Mouse (Mus musculus) small intestine, adult 2 months (tissue): ENCODE data around the gene Zfp473. TPM values are rescaled to one million over a fixed set of nuclear protein-coding genes. Genes with fewer than 3 reads are reported as not detected.

ENCODE experiments used
- H3K27ac ChIP-seq: fragments of 200-500 bp; 2 replicates; pipeline ENCODE4 v1.5.1; 2012; ENCODE audit warnings: low read depth, low read length, control low read depth, inconsistent platforms; ENCODE audit not compliant: insufficient read depth
- H3K27me3 ChIP-seq: fragments of 200-500 bp; 2 replicates; pipeline ENCODE4 v1.6.1; 2012; ENCODE audit warnings: mild to moderate bottlenecking, moderate library complexity, low read length, inconsistent platforms; ENCODE audit not compliant: control insufficient read depth, insufficient read depth
- H3K36me3 ChIP-seq: fragments of 200-500 bp; 2 replicates; pipeline ENCODE4 v1.6.1; 2012; ENCODE audit warnings: mild to moderate bottlenecking, low read length, control low read depth, inconsistent platforms; ENCODE audit not compliant: control insufficient read depth, insufficient read depth
- H3K4me1 ChIP-seq: fragments of 200-500 bp; 2 replicates; pipeline ENCODE4 v1.6.1; 2012; ENCODE audit warnings: low read length, inconsistent platforms, mixed read lengths; ENCODE audit not compliant: control insufficient read depth, insufficient read depth, insufficient read length
- H3K4me3 ChIP-seq: fragments of 200-500 bp; 2 replicates; pipeline ENCODE4 v1.5.1; 2012; ENCODE audit warnings: low read depth, mild to moderate bottlenecking, control low read depth, inconsistent platforms, low read length, moderate library complexity
- CTCF ChIP-seq: fragments of 200-500 bp; IDR thresholded peaks from 2 replicates; pipeline ENCODE4 v1.5.1; 2012; ENCODE audit warnings: low read depth, mild to moderate bottlenecking, control low read depth, inconsistent platforms, low read length, moderate library complexity, mixed read lengths; ENCODE audit not compliant: insufficient replicate concordance, insufficient read length; ENCODE audit errors: extremely low read depth
- POLR2A ChIP-seq: fragments of 200-500 bp; IDR thresholded peaks from 2 replicates; pipeline ENCODE4 v1.6.1; 2012; ENCODE audit warnings: low read depth, mild to moderate bottlenecking, control low read depth, inconsistent platforms, low read length, moderate library complexity
- WGBS: fragments of 180-500 bp; shearing (Covaris S2); methylation state at CpG from one replicate; pipeline ENCODE4 v1.1.7; 2018; 5-methylcytosine and 5-hydroxymethylcytosine counted together
- polyA plus RNA-seq: library from polyadenylated mRNA; depleted of rRNA; stranded (reverse); fragments of >200 nt; gene quantifications from 2 replicates; pipeline ENCODE4 v1.2.3, GENCODE M21; 2012

The Zfp473 gene
- polyA plus RNA-seq, 1 experiment, result 0.19 TPM

- H3K36me3 ChIP-seq, result no peaks in the 10 kb centered on the region
- 81% methylated on average over 8 of the region's 8 CpGs for WGBS
- H3K4me1 ChIP-seq, result no peaks in the 10 kb centered on the region
- no peak overlapping the region for H3K4me3 ChIP-seq
- H3K27me3 ChIP-seq, result no peaks in the 10 kb centered on the region
- TF ChIP-seq CTCF (no peak), POLR2A (no peak)
- H3K27ac ChIP-seq, result no peak overlapping the region
Measured at GRCm38 (mm10) chr7:44702985-44703384, 47.9 kb downstream of the Zfp473 start.

DNA sequence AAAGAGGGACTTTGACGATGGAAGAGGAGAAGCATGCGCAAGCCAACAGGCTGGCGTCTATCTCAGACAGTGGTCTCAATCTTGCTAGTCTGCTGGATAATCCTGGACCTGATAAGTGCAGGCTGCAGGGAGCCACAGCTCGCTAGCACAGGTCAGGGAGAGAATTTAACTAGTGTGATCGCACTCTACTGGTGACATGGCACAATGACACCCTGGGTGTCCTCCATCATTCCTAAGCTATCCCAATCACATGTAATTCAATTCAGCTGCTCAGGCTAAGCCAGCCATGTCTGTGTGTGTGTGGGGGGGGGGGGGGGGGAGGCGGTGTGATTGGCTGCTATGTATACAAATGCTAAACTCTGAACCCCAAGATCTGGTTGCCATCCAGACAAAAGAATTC is 48.9 kb downstream of the Zfp473 start:
- Histone ChIP-seq H3K36me3 (no peaks in the 10 kb centered on the region), H3K27ac (no peak overlapping the region), H3K4me3 (no peak overlapping the region), H3K4me1 (peaks cover 7% of the 10 kb centered on the region), H3K27me3 (no peaks in the 10 kb centered on the region)
- TF ChIP-seq CTCF (peak; percentile 59; the same call in 1 of the 2 replicates), POLR2A (no peak)
- 12% methylated on average over 6 of the region's 6 CpGs for WGBS

DNA sequence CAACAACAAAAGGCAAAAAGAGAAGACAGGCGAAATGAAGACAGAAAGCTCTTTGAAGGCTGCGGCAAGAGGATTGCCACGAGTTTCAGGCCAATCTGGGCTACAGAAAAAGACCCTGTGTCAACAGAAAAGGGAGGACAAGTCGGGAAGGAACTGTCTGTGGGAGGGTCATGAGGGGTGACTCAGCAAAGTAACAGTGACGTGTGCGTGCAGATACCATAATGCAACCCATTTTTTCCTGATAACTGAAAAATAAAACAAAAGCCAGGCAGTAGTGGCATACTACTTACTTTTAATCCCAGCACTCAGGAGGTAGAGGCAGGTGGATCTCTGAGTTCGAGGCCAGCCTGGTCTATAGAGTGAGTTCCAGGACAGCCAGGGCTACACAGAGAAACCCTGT is 52.9 kb downstream of the Zfp473 start:
- H3K36me3 ChIP-seq, result no peaks in the 10 kb centered on the region
- TF ChIP-seq POLR2A, result no peak
- TF ChIP-seq CTCF, result no peak
- H3K4me1 ChIP-seq, result peaks cover 24% of the 10 kb centered on the region
- no peak overlapping the region for H3K4me3 ChIP-seq
- no peak overlapping the region for H3K27ac ChIP-seq
- WGBS, result 60% methylated on average over 7 of the region's 7 CpGs
- H3K27me3 ChIP-seq, result no peaks in the 10 kb centered on the region

DNA sequence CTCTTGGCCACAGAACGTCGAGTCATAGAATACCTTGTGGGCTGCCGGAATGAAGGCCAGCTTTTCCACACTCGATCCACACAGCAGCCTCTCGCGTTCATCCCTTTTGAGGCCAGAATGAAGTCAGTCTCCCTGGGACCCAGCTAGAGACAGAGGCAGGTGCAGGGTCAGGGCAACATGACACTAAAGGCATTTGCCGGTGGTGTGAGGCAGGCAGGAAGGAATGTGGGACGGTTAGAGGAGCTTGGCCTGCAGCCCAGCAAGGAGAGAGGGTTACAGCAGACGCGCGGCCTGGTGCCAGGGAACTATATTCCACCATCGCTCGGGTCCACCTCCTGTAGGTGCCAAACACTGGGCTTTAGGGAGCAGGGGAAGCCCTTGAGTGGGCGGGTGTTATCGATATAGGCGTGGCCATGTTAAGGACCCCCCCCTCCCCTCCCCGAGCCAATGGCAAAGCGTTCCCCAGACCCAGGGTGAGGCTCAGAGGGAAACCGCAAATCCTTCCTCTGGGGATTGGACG is 53.6 kb downstream of the Zfp473 start:
- TF ChIP-seq CTCF, result no peak
- TF ChIP-seq POLR2A, result no peak
- no peaks in the 10 kb centered on the region for H3K36me3 ChIP-seq
- no peak overlapping the region for H3K4me3 ChIP-seq
- peak overlapping the region; percentile 35 for H3K27ac ChIP-seq
- WGBS, result 4% methylated on average over 20 of the region's 20 CpGs
- H3K4me1 ChIP-seq, result peaks cover 28% of the 10 kb centered on the region
- H3K27me3 ChIP-seq, result no peaks in the 10 kb centered on the region

DNA sequence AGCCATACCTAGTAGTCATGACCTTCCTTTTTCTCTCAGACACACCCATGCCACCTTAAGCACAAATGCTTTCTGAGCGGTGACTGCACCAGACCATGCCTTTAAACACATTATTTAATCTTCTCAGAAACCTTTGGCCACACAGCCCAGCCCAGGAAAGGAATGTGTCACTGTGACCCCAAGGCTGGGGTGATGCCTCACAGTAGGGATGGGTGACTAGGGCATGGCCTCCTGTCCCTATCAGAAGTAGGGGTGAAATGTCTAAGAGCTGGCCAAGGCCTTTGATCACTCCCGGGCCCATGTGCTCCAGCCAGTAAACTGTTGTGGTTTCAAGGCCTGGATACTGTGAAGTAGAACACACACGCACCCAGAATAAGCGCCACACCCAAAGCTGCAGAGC is 55.6 kb downstream of the Zfp473 start:
- TF ChIP-seq CTCF (no peak), POLR2A (no peak)
- H3K27ac ChIP-seq, result peak overlapping the region; percentile 97
- 39% methylated on average over 4 of the region's 4 CpGs for WGBS

GRCm38 (mm10) chr7:44693427-44694175 is 57.2 kb downstream of the Zfp473 start:
- WGBS, result 24% methylated on average over 10 of the region's 10 CpGs
- no peak overlapping the region for H3K4me3 ChIP-seq
- no peaks in the 10 kb centered on the region for H3K27me3 ChIP-seq
- H3K36me3 ChIP-seq, result no peaks in the 10 kb centered on the region
- H3K4me1 ChIP-seq, result peaks cover 34% of the 10 kb centered on the region
- TF ChIP-seq CTCF (no peak), POLR2A (no peak)
- H3K27ac ChIP-seq, result peak overlapping the region; percentile 98

More for the DNA sequence above, 55.6 kb downstream of the Zfp473 start:
- H3K36me3 ChIP-seq, result no peaks in the 10 kb centered on the region
- no peak overlapping the region for H3K4me3 ChIP-seq
- peaks cover 28% of the 10 kb centered on the region for H3K4me1 ChIP-seq
- H3K27me3 ChIP-seq, result no peaks in the 10 kb centered on the region

DNA sequence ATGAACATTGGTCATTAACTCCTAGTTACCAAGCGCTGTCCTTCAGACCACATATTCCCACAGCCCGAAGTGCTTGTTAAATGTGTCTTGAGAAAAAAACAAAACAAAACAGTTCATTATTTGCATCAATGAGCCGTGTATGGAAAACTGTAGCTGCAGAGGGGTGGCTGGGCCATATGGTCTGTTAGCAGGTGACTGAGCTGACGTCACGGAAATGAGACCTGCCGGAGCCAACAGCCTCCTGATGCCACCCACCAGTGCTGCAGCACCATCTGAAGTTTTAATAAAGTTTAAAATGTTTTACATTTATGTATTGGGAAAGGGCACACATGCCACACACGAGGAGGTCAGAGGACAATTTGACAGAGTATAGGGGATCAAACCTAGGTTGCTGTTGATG is 61.5 kb downstream of the Zfp473 start:
- no peak overlapping the region for H3K4me3 ChIP-seq
- WGBS, result 93% methylated on average over 7 of the region's 7 CpGs
- H3K36me3 ChIP-seq, result no peaks in the 10 kb centered on the region
- H3K27ac ChIP-seq, result no peak overlapping the region
- H3K4me1 ChIP-seq, result peaks cover 40% of the 10 kb centered on the region
- H3K27me3 ChIP-seq, result no peaks in the 10 kb centered on the region
- TF ChIP-seq CTCF (no peak), POLR2A (no peak)

GRCm38 (mm10) chr7:44688890-44689289 is 62.0 kb downstream of the Zfp473 start:
- Histone ChIP-seq H3K4me1 (peaks cover 40% of the 10 kb centered on the region), H3K4me3 (no peak overlapping the region), H3K27ac (peak overlapping the region; percentile 77), H3K27me3 (no peaks in the 10 kb centered on the region), H3K36me3 (no peaks in the 10 kb centered on the region)
- TF ChIP-seq POLR2A (no peak), CTCF (peak; percentile 63; the same call in 1 of the 2 replicates)
- WGBS, result 69% methylated on average over 3 of the region's 3 CpGs
